26 mouse cellular contexts compared by ENCODE assay signal in the genomic region with DNA sequence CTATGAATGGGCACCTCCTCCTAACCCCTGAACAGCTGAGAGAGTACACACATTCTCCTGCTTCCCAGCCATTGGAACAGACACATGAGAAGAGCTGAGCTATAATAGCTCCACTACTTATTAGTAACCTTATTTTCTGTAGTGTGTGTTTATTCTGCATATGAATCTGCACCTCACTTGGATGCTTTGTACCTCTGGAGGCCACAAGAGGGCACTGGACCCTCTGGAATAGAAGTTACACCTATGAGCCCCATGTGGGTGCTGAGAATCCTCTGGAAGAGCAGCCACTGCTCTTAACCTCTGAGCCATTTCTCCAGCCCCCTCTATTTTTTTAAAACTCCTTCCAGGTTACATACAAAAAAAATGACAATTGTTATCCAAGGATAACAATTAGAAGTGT.
A peak's percentile ranks its signal among the peaks of the same experiment; 100 is the strongest.
DNase-seq lines count a peak whose midpoint lies in the region; ATAC-seq and TF ChIP-seq lines count a peak whose summit lies in the region.
"Had no signal": no experiment of that assay in that cellular context is flagged by ENCODE, and none has a peak within 500 bp of the region (broad histone marks: within the 10 kb centered on the region; RNA-seq: fewer than 3 reads in every experiment).

No protein-coding gene starts in this region.

- H3K4me2 ChIP-seq in embryonic facial prominence, embryonic 14.5 days (ENCODE audit: low read depth, low read length), result no peak overlapping the region
- H3K4me2 ChIP-seq in intestine, postnatal 0 days (replicated peaks; ENCODE audit: low read depth), result no peak overlapping the region
- H3K4me2 ChIP-seq in intestine, embryonic 15.5 days (replicated peaks), result no peak overlapping the region
- no peak overlapping the region for H3K4me2 ChIP-seq in liver, embryonic 14.5 days (ENCODE audit: low read depth)
- H3K4me2 ChIP-seq in liver, embryonic 11.5 days, result no peak overlapping the region
- H3K4me2 ChIP-seq: heart, embryonic 15.5 days; hindbrain, embryonic 12.5 days; kidney, embryonic 15.5 days; limb, embryonic 13.5 days; liver, embryonic 15.5 days; midbrain, embryonic 12.5 days had no signal

- no peaks in the 10 kb centered on the region for H3K27me3 ChIP-seq in embryonic facial prominence, embryonic 14.5 days (replicated peaks; ENCODE audit: control insufficient read depth, insufficient read depth, low read length)
- H3K27me3 ChIP-seq in embryonic facial prominence, embryonic 10.5 days (replicated peaks; ENCODE audit: low read depth, poor library complexity, severe bottlenecking), result no peaks in the 10 kb centered on the region
- H3K27me3 ChIP-seq in intestine, postnatal 0 days (replicated peaks; ENCODE audit: control insufficient read depth, insufficient read depth, low read length), result no peaks in the 10 kb centered on the region
- no peaks in the 10 kb centered on the region for H3K27me3 ChIP-seq in intestine, embryonic 15.5 days (replicated peaks)
- H3K27me3 ChIP-seq in liver, embryonic 14.5 days (ENCODE audit: control insufficient read depth, insufficient read depth, low read length), result no peaks in the 10 kb centered on the region
- H3K27me3 ChIP-seq in liver, embryonic 11.5 days (replicated peaks; ENCODE audit: control insufficient read depth, insufficient read depth, low read length), result no peaks in the 10 kb centered on the region
- H3K27me3 ChIP-seq: heart, embryonic 15.5 days; hindbrain, embryonic 12.5 days; kidney, embryonic 15.5 days; limb, embryonic 13.5 days; liver, embryonic 15.5 days; midbrain, embryonic 12.5 days had no signal

- no peak overlapping the region for H3K27ac ChIP-seq in embryonic facial prominence, embryonic 14.5 days (replicated peaks; ENCODE audit: low read depth, low read length)
- no peak overlapping the region for H3K27ac ChIP-seq in embryonic facial prominence, embryonic 10.5 days (replicated peaks)
- no peak overlapping the region for H3K27ac ChIP-seq in intestine, postnatal 0 days (ENCODE audit: low read depth, low read length)
- H3K27ac ChIP-seq in intestine, embryonic 15.5 days, result no peak overlapping the region
- no peak overlapping the region for H3K27ac ChIP-seq in liver, embryonic 14.5 days
- no peak overlapping the region for H3K27ac ChIP-seq in liver, embryonic 11.5 days (ENCODE audit: low read depth, low read length)
- H3K27ac ChIP-seq in cortical plate, adult 2 months (ENCODE audit: insufficient read depth, low read length), result no peak overlapping the region
- H3K27ac ChIP-seq: heart, embryonic 10.5 days; heart, embryonic 15.5 days; hindbrain, embryonic 12.5 days; kidney, embryonic 15.5 days; limb, embryonic 13.5 days; liver, embryonic 15.5 days; midbrain, embryonic 12.5 days had no signal

- H3K36me3 ChIP-seq in embryonic facial prominence, embryonic 14.5 days (ENCODE audit: control insufficient read depth, insufficient read depth, low read length), result no peaks in the 10 kb centered on the region
- H3K36me3 ChIP-seq in embryonic facial prominence, embryonic 10.5 days (replicated peaks), result no peaks in the 10 kb centered on the region
- H3K36me3 ChIP-seq in intestine, postnatal 0 days (ENCODE audit: control insufficient read depth, insufficient read depth), result no peaks in the 10 kb centered on the region
- no peaks in the 10 kb centered on the region for H3K36me3 ChIP-seq in intestine, embryonic 15.5 days
- H3K36me3 ChIP-seq in liver, embryonic 14.5 days (replicated peaks; ENCODE audit: control insufficient read depth, insufficient read depth, low read depth), result no peaks in the 10 kb centered on the region
- no peaks in the 10 kb centered on the region for H3K36me3 ChIP-seq in liver, embryonic 11.5 days (ENCODE audit: control insufficient read depth, insufficient read depth, low read length)
- H3K36me3 ChIP-seq: heart, embryonic 10.5 days; heart, embryonic 15.5 days; hindbrain, embryonic 12.5 days; kidney, embryonic 15.5 days; limb, embryonic 13.5 days; liver, embryonic 15.5 days; midbrain, embryonic 12.5 days had no signal

- no peak overlapping the region for H3K9ac ChIP-seq in embryonic facial prominence, embryonic 14.5 days (ENCODE audit: low read depth, low read length)
- no peak overlapping the region for H3K9ac ChIP-seq in intestine, postnatal 0 days (ENCODE audit: low read depth, low read length)
- H3K9ac ChIP-seq in intestine, embryonic 15.5 days, result no peak overlapping the region
- no peak overlapping the region for H3K9ac ChIP-seq in liver, embryonic 14.5 days (replicated peaks)
- no peak overlapping the region for H3K9ac ChIP-seq in liver, embryonic 11.5 days (ENCODE audit: low read depth, low read length)
- H3K9ac ChIP-seq: heart, embryonic 15.5 days; hindbrain, embryonic 12.5 days; kidney, embryonic 15.5 days; limb, embryonic 13.5 days; liver, embryonic 15.5 days; midbrain, embryonic 12.5 days had no signal

- TF ChIP-seq POLR2A in cortical plate, adult 2 months (IDR thresholded peaks at IDR 0.05; ENCODE audit: extremely low read depth, insufficient read depth, low read length), result no peak

- no peak for ATAC-seq in embryonic facial prominence, embryonic 14.5 days (ENCODE audit: low read depth)
- ATAC-seq in intestine, postnatal 0 days, result no peak
- no peak for ATAC-seq in intestine, embryonic 15.5 days
- ATAC-seq in liver, embryonic 14.5 days (ENCODE audit: insufficient read depth), result no peak
- no peak for ATAC-seq in liver, embryonic 11.5 days (replicated peaks; ENCODE audit: low FRiP score)
- ATAC-seq: forebrain, embryonic 14.5 days had no signal

- H3K9me3 ChIP-seq in embryonic facial prominence, embryonic 14.5 days (ENCODE audit: control insufficient read depth, low read length), result no peaks in the 10 kb centered on the region
- no peaks in the 10 kb centered on the region for H3K9me3 ChIP-seq in embryonic facial prominence, embryonic 10.5 days
- H3K9me3 ChIP-seq in intestine, postnatal 0 days (ENCODE audit: control insufficient read depth), result no peaks in the 10 kb centered on the region
- no peaks in the 10 kb centered on the region for H3K9me3 ChIP-seq in intestine, embryonic 15.5 days
- H3K9me3 ChIP-seq in liver, embryonic 14.5 days (ENCODE audit: control insufficient read depth, low read length), result no peaks in the 10 kb centered on the region; the same call in 1 of the 2 replicates
- no peaks in the 10 kb centered on the region for H3K9me3 ChIP-seq in liver, embryonic 11.5 days (ENCODE audit: control insufficient read depth, low read length)
- H3K9me3 ChIP-seq: heart, embryonic 10.5 days; heart, embryonic 15.5 days; hindbrain, embryonic 12.5 days; kidney, embryonic 15.5 days; limb, embryonic 13.5 days; liver, embryonic 15.5 days; midbrain, embryonic 12.5 days had no signal

- no peak overlapping the region for H3K4me3 ChIP-seq in embryonic facial prominence, embryonic 14.5 days (ENCODE audit: low read depth, low read length)
- no peak overlapping the region for H3K4me3 ChIP-seq in embryonic facial prominence, embryonic 10.5 days
- no peak overlapping the region for H3K4me3 ChIP-seq in intestine, postnatal 0 days (ENCODE audit: low read depth, low read length)
- no peak overlapping the region for H3K4me3 ChIP-seq in intestine, embryonic 15.5 days (replicated peaks)
- H3K4me3 ChIP-seq in liver, embryonic 14.5 days (ENCODE audit: insufficient read depth in 1 of 2, low read depth in 2 of 2, low read length in 2 of 2), result no peak overlapping the region
- no peak overlapping the region for H3K4me3 ChIP-seq in liver, embryonic 11.5 days (ENCODE audit: low read depth, low read length)
- no peak overlapping the region for H3K4me3 ChIP-seq in cortical plate, adult 2 months (ENCODE audit: insufficient read depth, low read length)
- H3K4me3 ChIP-seq: heart, embryonic 10.5 days; heart, embryonic 15.5 days; hindbrain, embryonic 12.5 days; kidney, embryonic 15.5 days; limb, embryonic 13.5 days; liver, embryonic 15.5 days; megakaryocyte, embryonic 14.5 days; midbrain, embryonic 12.5 days had no signal

- peak; percentile 6 for DNase-seq in embryonic facial prominence, embryonic 14.5 days (ENCODE audit: low spot score)
- no peak for DNase-seq in embryonic facial prominence, embryonic 10.5 days (ENCODE audit: low spot score)
- no peak for DNase-seq in liver, embryonic 14.5 days (ENCODE audit: low read depth in 3 of 3, low spot score in 3 of 3)
- DNase-seq in liver, embryonic 11.5 days (ENCODE audit: low spot score), result no peak
- no peak for DNase-seq in left cerebral cortex, adult 8-10 months (ENCODE audit: low spot score in 2 of 2)
- DNase-seq: adrenal gland, postnatal 14 days; cerebellum, adult 11-12 months; cerebellum, adult 9-11 months; kidney, adult 18-20 months; kidney, postnatal 4 days; lung, postnatal 4 days; spleen, adult 18-20 months; thymus, adult 18-20 months; thymus, postnatal 25 days had no signal

- no peak for TF ChIP-seq EP300 in liver, embryonic 14.5 days (IDR thresholded peaks at IDR 0.05; ENCODE audit: low read depth)

- TF ChIP-seq CTCF in intestine, postnatal 0 days (IDR thresholded peaks at IDR 0.05; ENCODE audit: low read depth), result peak; percentile 36
- peak; percentile 67 for TF ChIP-seq CTCF in liver, embryonic 14.5 days (IDR thresholded peaks at IDR 0.05; ENCODE audit: low read depth)
- 0 out of 2 replicates have a peak, but pooled peaks have one; percentile 3 for TF ChIP-seq CTCF in cortical plate, adult 2 months (IDR thresholded peaks at IDR 0.05; ENCODE audit: extremely low read depth, insufficient read depth, low read length)

- no peaks in the 10 kb centered on the region for H3K4me1 ChIP-seq in embryonic facial prominence, embryonic 14.5 days (ENCODE audit: control insufficient read depth, insufficient read depth, low read length)
- peaks cover 7% of the 10 kb centered on the region; the same call in 1 of the 2 replicates for H3K4me1 ChIP-seq in embryonic facial prominence, embryonic 10.5 days
- 0 out of 2 replicates have a peak, but pooled peaks cover 4% of the 10 kb centered on the region for H3K4me1 ChIP-seq in intestine, postnatal 0 days (replicated peaks; ENCODE audit: control insufficient read depth, insufficient read depth, low read length)
- H3K4me1 ChIP-seq in intestine, embryonic 15.5 days (replicated peaks), result peaks cover 12% of the 10 kb centered on the region
- H3K4me1 ChIP-seq in liver, embryonic 14.5 days (replicated peaks; ENCODE audit: control insufficient read depth in 2 of 2, insufficient read depth in 2 of 2, low read length in 1 of 2), result peaks cover 36 to 39% of the 10 kb centered on the region in 2 experiments
- peaks cover 30% of the 10 kb centered on the region for H3K4me1 ChIP-seq in liver, embryonic 11.5 days (replicated peaks; ENCODE audit: control insufficient read depth, insufficient read depth, low read length)
- peaks cover 3% of the 10 kb centered on the region for H3K4me1 ChIP-seq in cortical plate, adult 2 months (ENCODE audit: control insufficient read depth, insufficient read depth, low read length)

Comparison
In these comparisons a context has a peak if more than half of its experiments do, and no peak if none do; other contexts are left out.
1. CTCF ChIP-seq: peak in every context shown above with its lines; median percentile 67 in liver, embryonic 14.5 days; 36 in intestine, postnatal 0 days; 3 in cortical plate, adult 2 months.